Mouse (Mus musculus) CH12.LX (cell line): ENCODE results near the gene Tmem262. TPM values are rescaled to one million over a fixed set of nuclear protein-coding genes. Genes with fewer than 3 reads are reported as not detected.

ENCODE experiments used
- DNase-seq: peaks from one replicate; pipeline ENCODE4 v3.0.0-alpha.2; 2013; ENCODE audit errors: extremely low read depth
- H3K27ac ChIP-seq: 2 replicates; pipeline ENCODE4 v1.5.1; 2012; ENCODE audit warnings: low read depth, mild to moderate bottlenecking, control low read depth, moderate library complexity; ENCODE audit not compliant: insufficient read depth
- H3K27me3 ChIP-seq: replicated peaks from 2 replicates; pipeline ENCODE3; 2012; ENCODE audit warnings: inconsistent platforms
- H3K36me3 ChIP-seq, 2 experiments: replicated peaks in 1 of 2; 2 replicates each; pipeline versions ENCODE3 to v1.6.1; 2012; ENCODE audit warnings: inconsistent platforms in 1 of 2, low read length in 1 of 2, mild to moderate bottlenecking in 1 of 2, mixed read lengths in 1 of 2, moderate library complexity in 1 of 2; ENCODE audit not compliant: control insufficient read depth in 1 of 2, insufficient read depth in 1 of 2
- H3K4me1 ChIP-seq, 2 experiments: 2 replicates each; pipeline ENCODE4 v1.6.1; 2012; ENCODE audit warnings: inconsistent platforms in 1 of 2, moderate library complexity in 1 of 2; ENCODE audit not compliant: insufficient read depth in 2 of 2, control insufficient read depth in 1 of 2
- H3K4me2 ChIP-seq: 2 replicates; pipeline ENCODE4 v1.6.1; 2012; ENCODE audit warnings: low read depth, mild to moderate bottlenecking, control low read depth; ENCODE audit not compliant: poor library complexity, insufficient read depth, severe bottlenecking
- H3K4me3 ChIP-seq, 3 experiments: fragments of 150-350 bp in 1 of 3; sonication (generic) in 1 of 3; replicated peaks in 1 of 3; 2 replicates each; pipeline versions ENCODE3 to v1.5.1; 2011 to 2012; ENCODE audit warnings: low read depth in 2 of 3, low read length in 2 of 3, mild to moderate bottlenecking in 2 of 3, moderate library complexity in 2 of 3, control low read depth in 1 of 3, improper control_type of control experiment in 1 of 3, inconsistent platforms in 1 of 3, mixed read lengths in 1 of 3; ENCODE audit not compliant: poor library complexity in 1 of 3
- H3K79me2 ChIP-seq: replicated peaks from 2 replicates; pipeline ENCODE4 v1.6.1; 2012; ENCODE audit warnings: mild to moderate bottlenecking, moderate library complexity; ENCODE audit not compliant: control insufficient read depth, poor library complexity, insufficient read depth, severe bottlenecking; ENCODE audit errors: extremely low read depth
- H3K9ac ChIP-seq: 2 replicates; pipeline ENCODE4 v1.6.1; 2012; ENCODE audit warnings: low read depth, mild to moderate bottlenecking, control low read depth, moderate library complexity; ENCODE audit not compliant: insufficient read depth
- H3K9me3 ChIP-seq: replicated peaks from 2 replicates; pipeline ENCODE3; 2012; ENCODE audit warnings: low read length, inconsistent platforms, mixed read lengths
- BHLHE40 ChIP-seq: IDR thresholded peaks from 2 replicates; pipeline ENCODE4 v1.6.1; 2011; ENCODE audit warnings: mild to moderate bottlenecking, low read depth, low read length, improper control_type of control experiment
- CHD2 ChIP-seq: IDR thresholded peaks from 2 replicates; pipeline ENCODE4 v1.6.1; 2011; ENCODE audit warnings: low read length, improper control_type of control experiment
- CTCF ChIP-seq, 2 experiments: IDR thresholded peaks in 1 of 2; conservative IDR thresholded peaks in 1 of 2; 2 replicates each; pipeline ENCODE4 v1.5.1; 2011 to 2012; ENCODE audit warnings: low read depth in 2 of 2, low read length in 2 of 2, improper control_type of control experiment in 1 of 2, inconsistent platforms in 1 of 2, mild to moderate bottlenecking in 1 of 2, moderate library complexity in 1 of 2
- E2F4 ChIP-seq: IDR thresholded peaks from 2 replicates; pipeline ENCODE4 v1.6.1; 2011; ENCODE audit warnings: low read depth, low read length, improper control_type of control experiment; ENCODE audit not compliant: insufficient replicate concordance
- ELF1 ChIP-seq: IDR thresholded peaks from 2 replicates; pipeline ENCODE4 v1.6.1; 2014; ENCODE audit warnings: low read depth, mild to moderate bottlenecking, inconsistent platforms, low read length, improper control_type of control experiment
- ETS1 ChIP-seq: conservative IDR thresholded peaks from 2 replicates; pipeline ENCODE4 v1.6.1; 2012; ENCODE audit warnings: low read depth, mild to moderate bottlenecking, inconsistent platforms, low read length, improper control_type of control experiment, moderate library complexity
- IRF4 ChIP-seq: IDR thresholded peaks from 2 replicates; pipeline ENCODE4 v1.6.1; 2014; ENCODE audit warnings: low read depth, mild to moderate bottlenecking, inconsistent platforms, low read length, improper control_type of control experiment
- JUN ChIP-seq: IDR thresholded peaks from 2 replicates; pipeline ENCODE4 v1.6.1; 2011; ENCODE audit warnings: low read depth, mild to moderate bottlenecking, low read length, improper control_type of control experiment, moderate library complexity; ENCODE audit not compliant: insufficient read depth
- JUND ChIP-seq: conservative IDR thresholded peaks from 2 replicates; pipeline ENCODE4 v1.6.1; 2011; ENCODE audit warnings: low read depth, low read length, improper control_type of control experiment
- KAT2A ChIP-seq: IDR thresholded peaks from 2 replicates; pipeline ENCODE4 v1.6.1; 2012; ENCODE audit warnings: low read length, improper control_type of control experiment, inconsistent platforms; ENCODE audit not compliant: insufficient replicate concordance
- MAFK ChIP-seq: IDR thresholded peaks from 2 replicates; pipeline ENCODE4 v1.6.1; 2011; ENCODE audit warnings: low read length, improper control_type of control experiment; ENCODE audit not compliant: insufficient replicate concordance
- MAX ChIP-seq: IDR thresholded peaks from 2 replicates; pipeline ENCODE4 v1.6.1; 2011; ENCODE audit warnings: low read length, improper control_type of control experiment
- MAZ ChIP-seq: IDR thresholded peaks from 2 replicates; pipeline ENCODE4 v1.6.1; 2012; ENCODE audit warnings: low read depth, mild to moderate bottlenecking, inconsistent platforms, low read length, improper control_type of control experiment, moderate library complexity
- MEF2A ChIP-seq: IDR thresholded peaks from 2 replicates; pipeline ENCODE4 v1.6.1; 2014; ENCODE audit warnings: low read depth, mild to moderate bottlenecking, inconsistent platforms, low read length, improper control_type of control experiment, borderline replicate concordance
- MYC ChIP-seq: IDR thresholded peaks from 2 replicates; pipeline ENCODE4 v1.6.1; 2011; ENCODE audit warnings: low read depth, mild to moderate bottlenecking, improper control_type of control experiment, low read length
- NELFE ChIP-seq: IDR thresholded peaks from 2 replicates; pipeline ENCODE4 v1.6.1; 2011; ENCODE audit warnings: low read depth, low read length, improper control_type of control experiment
- NRF1 ChIP-seq: IDR thresholded peaks from 2 replicates; pipeline ENCODE4 v1.6.1; 2014; ENCODE audit warnings: low read depth, mild to moderate bottlenecking, inconsistent platforms, low read length, improper control_type of control experiment, moderate library complexity
- PAX5 ChIP-seq: IDR thresholded peaks from 2 replicates; pipeline ENCODE4 v1.6.1; 2012; ENCODE audit warnings: low read length, inconsistent platforms, mixed read lengths
- POLR2AphosphoS2 ChIP-seq: IDR thresholded peaks from 2 replicates; pipeline ENCODE4 v1.6.1; 2011; ENCODE audit warnings: low read depth, low read length, improper control_type of control experiment
- RAD21 ChIP-seq: IDR thresholded peaks from 2 replicates; pipeline ENCODE4 v1.6.1; 2011; ENCODE audit warnings: low read depth, mild to moderate bottlenecking, low read length, improper control_type of control experiment, moderate library complexity
- SIN3A ChIP-seq: IDR thresholded peaks from 2 replicates; pipeline ENCODE4 v1.6.1; 2012; ENCODE audit warnings: low read length, improper control_type of control experiment, inconsistent platforms
- SMC3 ChIP-seq: IDR thresholded peaks from 2 replicates; pipeline ENCODE4 v1.6.1; 2011; ENCODE audit warnings: low read depth, low read length, improper control_type of control experiment
- TBP ChIP-seq: conservative IDR thresholded peaks from 2 replicates; pipeline ENCODE4 v1.6.1; 2011; ENCODE audit warnings: low read depth, low read length, improper control_type of control experiment
- TCF12 ChIP-seq: IDR thresholded peaks from 2 replicates; pipeline ENCODE4 v1.6.1; 2014; ENCODE audit warnings: low read depth, mild to moderate bottlenecking, inconsistent platforms, low read length, improper control_type of control experiment
- UBTF ChIP-seq: IDR thresholded peaks from 2 replicates; pipeline ENCODE4 v1.6.1; 2012; ENCODE audit warnings: low read depth, mild to moderate bottlenecking, inconsistent platforms, low read length, improper control_type of control experiment, moderate library complexity
- USF1 ChIP-seq: IDR thresholded peaks from 2 replicates; pipeline ENCODE4 v1.6.1; 2014; ENCODE audit warnings: low read depth, mild to moderate bottlenecking, inconsistent platforms, low read length, improper control_type of control experiment
- USF2 ChIP-seq: conservative IDR thresholded peaks from 2 replicates; pipeline ENCODE4 v1.6.1; 2011; ENCODE audit warnings: low read depth, low read length, improper control_type of control experiment
- ZKSCAN1 ChIP-seq: IDR thresholded peaks from 2 replicates; pipeline ENCODE4 v1.6.1; 2012; ENCODE audit warnings: low read depth, inconsistent platforms, low read length, improper control_type of control experiment, borderline replicate concordance
- ZMIZ1 ChIP-seq: IDR thresholded peaks from 2 replicates; pipeline ENCODE4 v1.6.1; 2012; ENCODE audit warnings: low read depth, mild to moderate bottlenecking, inconsistent platforms, low read length, improper control_type of control experiment
- ZNF384 ChIP-seq: IDR thresholded peaks from 2 replicates; pipeline ENCODE4 v1.6.1; 2012; ENCODE audit warnings: low read depth, low read length, improper control_type of control experiment, inconsistent platforms
- dilution Hi-C: fragments of 300-500 bp; cut with MboI; formaldehyde crosslinking; loops from 2 replicates; pipeline ENCODE4 v1.14.3; 2020; ENCODE audit warnings: low sequenced_read_pairs; ENCODE audit not compliant: extremely low pct_unique_long_range_greater_than_20kb, extremely low pct_ligation_motif_present
- in situ Hi-C: fragments of 300-500 bp; cut with MboI; formaldehyde crosslinking; loops from 3 replicates; pipeline ENCODE4 v1.14.3; 2019; ENCODE audit warnings: low sequenced_read_pairs, low pct_ligation_motif_present, low pct_unique_long_range_greater_than_20kb, mixed read lengths
- polyA plus RNA-seq: library from polyadenylated mRNA; unstranded; fragments of >175 nt; gene quantifications from 2 replicates; pipeline ENCODE4 v1.2.1, GENCODE M21; 2012; ENCODE audit warnings: low read depth; ENCODE audit not compliant: insufficient read length
- total RNA-seq, 2 experiments: library from RNA; depleted of rRNA; stranded (reverse); fragments of 300-350 nt in 1 of 2; fragments of >200 nt in 1 of 2; gene quantifications; 2 replicates each; pipeline ENCODE4 v1.2.3; 2012 to 2014

Gene Tmem262
- total and polyA plus RNA-seq, 3 experiments, result not detected

DNA sequence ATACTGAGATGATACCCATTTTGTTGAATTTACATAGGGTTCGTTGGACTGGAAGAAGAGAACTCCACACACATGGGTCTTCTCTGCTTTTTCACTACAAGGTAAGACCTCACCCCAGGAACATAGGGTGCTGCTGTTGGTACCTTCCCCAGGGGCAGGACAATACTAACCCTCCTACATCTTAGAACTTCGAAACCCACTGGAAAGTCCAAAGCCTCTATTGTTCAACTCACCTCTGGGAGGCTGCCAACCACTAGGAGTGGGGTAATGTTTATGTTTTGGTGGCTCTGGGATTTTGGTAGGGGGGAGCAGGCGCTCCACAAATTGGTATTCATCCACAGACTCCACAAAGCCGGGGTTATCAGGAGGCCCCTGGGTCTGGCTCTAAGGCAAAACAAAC, 23.1 kb upstream of the Tmem262 start:
- peak overlapping the region; percentile 58 for H3K9ac ChIP-seq
- H3K4me3 ChIP-seq, result peak overlapping the region; percentile 70 to 99 (median 97)
- TF ChIP-seq POLR2AphosphoS2, result no peak; the same call in 1 of the 2 replicates
- no peak for TF ChIP-seq SIN3A
- TF ChIP-seq ZNF384, result no peak
- TF ChIP-seq BHLHE40, result no peak
- TF ChIP-seq ZKSCAN1, result no peak
- TF ChIP-seq SMC3, result no peak
- no peak for TF ChIP-seq NRF1
- TF ChIP-seq MYC, result no peak
- TF ChIP-seq JUN, result no peak
- TF ChIP-seq MAX, result no peak
- no peak for TF ChIP-seq IRF4
- TF ChIP-seq UBTF, result no peak
- no peak for TF ChIP-seq RAD21
- TF ChIP-seq KAT2A, result no peak
- TF ChIP-seq CHD2, result no peak
- TF ChIP-seq ZMIZ1, result no peak
- in situ Hi-C loops, result no loop called here
- H3K79me2 ChIP-seq, result peaks cover 63% of the 10 kb centered on the region
- peaks cover 13 to 59% of the 10 kb centered on the region in 2 experiments; a peak in 3 of 4 replicates for H3K4me1 ChIP-seq
- DNase-seq, result no peak
- dilution Hi-C loops, result no loop called here
- no peaks in the 10 kb centered on the region for H3K9me3 ChIP-seq
- no peaks in the 10 kb centered on the region for H3K27me3 ChIP-seq
- no peak overlapping the region for H3K27ac ChIP-seq
- H3K4me2 ChIP-seq, result peak overlapping the region; percentile 80
- peaks cover 54 to 61% of the 10 kb centered on the region in 2 experiments for H3K36me3 ChIP-seq

GRCm38 (mm10) chr19:6057313-6058096, 22.3 kb upstream of the Tmem262 start, which contains the start of the genes Mrpl49 and Fau:
Gene Mrpl49 (minus strand): TSS chr19:6057785.
Gene Fau (plus strand): TSS chr19:6057844.
- dilution Hi-C loops, result no loop called here
- H3K9ac ChIP-seq, result peak within 1 kb of the TSS; percentile 73
- no peaks in the 10 kb centered on the region for H3K9me3 ChIP-seq
- no peaks in the 10 kb centered on the region for H3K27me3 ChIP-seq
- peaks cover 12 to 55% of the 10 kb centered on the region in 2 experiments; a peak in 3 of 4 replicates for H3K4me1 ChIP-seq
- in situ Hi-C loops, result no loop called here
- peak within 1 kb of the TSS; percentile 26 for H3K27ac ChIP-seq
- peak within 1 kb of the TSS; percentile 80 for H3K4me2 ChIP-seq
- DNase-seq, result peak; percentile 95
- peaks cover 56% of the 10 kb centered on the region for H3K79me2 ChIP-seq
- peaks cover 46 to 53% of the 10 kb centered on the region in 2 experiments for H3K36me3 ChIP-seq
- H3K4me3 ChIP-seq, result peak within 1 kb of the TSS; percentile 73 to 99 (median 97)
- TF ChIP-seq MAZ, result 0 out of 2 replicates have a peak, but pooled peaks have one; percentile 50
- peak; percentile 90 for TF ChIP-seq ELF1
- peak; percentile 86 for TF ChIP-seq TBP
- peak; percentile 84; the same call in 1 of the 2 replicates for TF ChIP-seq KAT2A
- TF ChIP-seq CHD2, result no peak
- peak; percentile 95 for TF ChIP-seq NRF1
- no peak for TF ChIP-seq CTCF (conservative IDR thresholded peaks at IDR 0.05 in 1 of 2, IDR thresholded peaks at IDR 0.05 in 1 of 2; ENCODE audit: low read depth in 2 of 2, low read length in 2 of 2)
- TF ChIP-seq JUN, result no peak
- TF ChIP-seq ZKSCAN1, result no peak
- no peak for TF ChIP-seq JUND
- no peak for TF ChIP-seq ETS1
- TF ChIP-seq MEF2A, result peak; percentile 73
- TF ChIP-seq SIN3A, result peak; percentile 83
- peak; percentile 42; the same call in 1 of the 2 replicates for TF ChIP-seq IRF4
- TF ChIP-seq BHLHE40, result no peak
- TF ChIP-seq E2F4, result peak; percentile 68; the same call in 1 of the 2 replicates
- TF ChIP-seq PAX5, result no peak
- TF ChIP-seq UBTF, result no peak
- TF ChIP-seq USF2, result no peak
- no peak; the same call in 1 of the 2 replicates for TF ChIP-seq USF1
- TF ChIP-seq TCF12, result peak; percentile 96
- TF ChIP-seq SMC3, result no peak
- TF ChIP-seq NELFE, result peak; percentile 96
- no peak for TF ChIP-seq MAFK
